Mouse (Mus musculus): ENCODE measurements around the gene Hbs1l.

DNA sequence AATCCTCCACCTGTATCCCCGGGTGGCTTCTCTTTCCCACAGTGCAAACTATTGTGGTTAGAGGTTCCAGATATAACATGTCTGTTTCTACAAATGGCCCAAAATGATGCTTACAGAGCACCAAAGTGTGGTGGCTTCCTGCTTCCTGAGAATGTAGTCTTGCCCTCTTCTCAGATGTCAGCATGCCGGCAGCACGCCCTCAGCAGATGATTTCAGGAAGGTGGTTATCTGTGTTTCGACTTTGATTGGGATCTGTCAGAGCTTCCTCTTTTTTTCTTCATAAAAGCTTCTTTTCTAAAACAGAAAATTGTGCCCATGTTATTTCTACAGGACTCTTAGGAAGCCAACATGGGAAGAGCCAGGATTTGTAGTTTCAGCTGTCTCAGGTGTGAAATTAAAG is 67.5 kb downstream of the Hbs1l start:
- no peak for TF ChIP-seq GATA1 (IDR thresholded peaks at IDR 0.05; ENCODE audit: borderline replicate concordance, low read length)
- no peak for TF ChIP-seq FLI1 (IDR thresholded peaks at IDR 0.05; ENCODE audit: low read length)

Data from megakaryocyte, embryonic 14.5 days (primary cell).